Mouse (Mus musculus) liver, postnatal 0 days (tissue): ENCODE data around the gene Akap17b.

Source experiments
- CTCF ChIP-seq: sonication (generic); IDR thresholded peaks from 2 replicates; pipeline ENCODE4 v1.5.1; 2016; ENCODE audit warnings: antibody characterized with exemption, low read depth
- EP300 ChIP-seq: IDR thresholded peaks from 2 replicates; pipeline ENCODE4 v1.6.1; 2016; ENCODE audit warnings: antibody characterized with exemption, low read depth, mild to moderate bottlenecking

DNA sequence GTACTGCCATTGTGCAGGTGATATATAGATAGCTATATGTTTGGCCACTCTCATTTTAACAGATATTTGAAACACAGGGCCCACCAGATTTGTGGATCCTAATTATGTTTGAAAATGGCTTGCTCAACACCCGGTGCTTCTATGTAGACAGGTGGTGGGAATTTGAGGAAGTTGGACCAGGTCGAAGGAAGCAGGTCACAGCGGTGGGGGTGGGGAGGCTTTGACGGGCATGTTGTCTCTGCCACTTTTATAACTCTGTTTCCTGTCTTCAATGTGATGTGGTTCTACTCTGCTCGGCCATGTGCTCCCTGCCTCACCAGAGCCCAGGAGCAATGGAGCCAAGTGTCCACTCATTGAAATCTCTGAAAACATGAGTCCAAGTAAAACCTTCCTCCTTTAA lies 46.2 kb upstream of the Akap17b start:
- TF ChIP-seq CTCF (no peak), EP300 (no peak)
